24 mouse cellular contexts compared by ENCODE assay signal in genomic region chr2:92043285-92043684, GRCm38 (mm10). TPM values are rescaled to one million over a fixed set of nuclear protein-coding genes. Genes with fewer than 3 reads are reported as not detected.
A peak's percentile ranks its signal among the peaks of the same experiment; 100 is the strongest.
DNase-seq lines count a peak whose midpoint lies in the region; ATAC-seq and TF ChIP-seq lines count a peak whose summit lies in the region.
"Had no signal": no experiment of that assay in that cellular context is flagged by ENCODE, and none has a peak within 500 bp of the region (broad histone marks: within the 10 kb centered on the region; RNA-seq: fewer than 3 reads in every experiment).

No protein-coding gene starts in this region.

- H3K9me3 ChIP-seq in hindbrain, postnatal 0 days (ENCODE audit: low read length) = no peaks in the 10 kb centered on the region
- H3K9me3 ChIP-seq in hindbrain, embryonic 10.5 days = no peaks in the 10 kb centered on the region
- H3K9me3 ChIP-seq in midbrain, postnatal 0 days (ENCODE audit: low read length) = no peaks in the 10 kb centered on the region
- H3K9me3 ChIP-seq in midbrain, embryonic 10.5 days (replicated peaks) = no peaks in the 10 kb centered on the region
- H3K9me3 ChIP-seq: forebrain, embryonic 10.5 days; forebrain, embryonic 13.5 days; heart, embryonic 12.5 days; heart, embryonic 15.5 days; hindbrain, embryonic 15.5 days had no signal

- no peak overlapping the region for H3K27ac ChIP-seq in hindbrain, postnatal 0 days
- H3K27ac ChIP-seq in hindbrain, embryonic 10.5 days = no peak overlapping the region
- H3K27ac ChIP-seq in midbrain, postnatal 0 days (ENCODE audit: low read depth, low read length) = no peak overlapping the region
- H3K27ac ChIP-seq in midbrain, embryonic 10.5 days (replicated peaks) = no peak overlapping the region
- H3K27ac ChIP-seq: forebrain, embryonic 10.5 days; forebrain, embryonic 13.5 days; heart, embryonic 15.5 days; hindbrain, embryonic 15.5 days had no signal

- no peak overlapping the region for H3K9ac ChIP-seq in hindbrain, postnatal 0 days (replicated peaks; ENCODE audit: low read length)
- no peak overlapping the region for H3K9ac ChIP-seq in midbrain, postnatal 0 days (replicated peaks; ENCODE audit: low read length, poor library complexity, severe bottlenecking)
- H3K9ac ChIP-seq: forebrain, embryonic 13.5 days; heart, embryonic 12.5 days; heart, embryonic 15.5 days; hindbrain, embryonic 15.5 days had no signal

- no peak overlapping the region for H3K4me3 ChIP-seq in hindbrain, postnatal 0 days (ENCODE audit: low read length)
- H3K4me3 ChIP-seq in hindbrain, embryonic 10.5 days = no peak overlapping the region
- no peak overlapping the region for H3K4me3 ChIP-seq in midbrain, postnatal 0 days (ENCODE audit: low read depth, low read length)
- H3K4me3 ChIP-seq in midbrain, embryonic 10.5 days = no peak overlapping the region
- H3K4me3 ChIP-seq: forebrain, embryonic 10.5 days; forebrain, embryonic 13.5 days; heart, embryonic 12.5 days; heart, embryonic 15.5 days; hindbrain, embryonic 15.5 days had no signal

- H3K4me1 ChIP-seq in hindbrain, postnatal 0 days (ENCODE audit: insufficient read depth, low read length) = no peaks in the 10 kb centered on the region
- H3K4me1 ChIP-seq in hindbrain, embryonic 10.5 days (replicated peaks) = 0 out of 2 replicates have a peak, but pooled peaks cover 3% of the 10 kb centered on the region
- no peaks in the 10 kb centered on the region for H3K4me1 ChIP-seq in midbrain, postnatal 0 days (ENCODE audit: insufficient read depth, low read length)
- peaks cover 4% of the 10 kb centered on the region; the same call in 1 of the 2 replicates for H3K4me1 ChIP-seq in midbrain, embryonic 10.5 days
- H3K4me1 ChIP-seq: forebrain, embryonic 10.5 days; forebrain, embryonic 13.5 days; hindbrain, embryonic 15.5 days had no signal

- H3K36me3 ChIP-seq in hindbrain, postnatal 0 days (ENCODE audit: insufficient read depth, low read length) = no peaks in the 10 kb centered on the region
- H3K36me3 ChIP-seq in hindbrain, embryonic 10.5 days = no peaks in the 10 kb centered on the region
- no peaks in the 10 kb centered on the region for H3K36me3 ChIP-seq in midbrain, postnatal 0 days (ENCODE audit: insufficient read depth, low read length)
- no peaks in the 10 kb centered on the region for H3K36me3 ChIP-seq in midbrain, embryonic 10.5 days
- H3K36me3 ChIP-seq: forebrain, embryonic 10.5 days; heart, embryonic 12.5 days; heart, embryonic 15.5 days; hindbrain, embryonic 15.5 days had no signal

- H3K27me3 ChIP-seq in hindbrain, postnatal 0 days (ENCODE audit: insufficient read depth, low read length) = no peaks in the 10 kb centered on the region
- H3K27me3 ChIP-seq in hindbrain, embryonic 10.5 days (ENCODE audit: insufficient read depth, poor library complexity, severe bottlenecking) = 0 out of 2 replicates have a peak, but pooled peaks cover 4% of the 10 kb centered on the region
- no peaks in the 10 kb centered on the region for H3K27me3 ChIP-seq in midbrain, postnatal 0 days (ENCODE audit: insufficient read depth, low read length)
- H3K27me3 ChIP-seq in midbrain, embryonic 10.5 days (ENCODE audit: low read depth, poor library complexity, severe bottlenecking) = 0 out of 2 replicates have a peak, but pooled peaks cover 4% of the 10 kb centered on the region
- H3K27me3 ChIP-seq: forebrain, embryonic 13.5 days; heart, embryonic 12.5 days; hindbrain, embryonic 15.5 days had no signal

- no peak for TF ChIP-seq CTCF in hindbrain, postnatal 0 days (IDR thresholded peaks at IDR 0.05; ENCODE audit: low read depth)
- no peak for TF ChIP-seq CTCF in midbrain, postnatal 0 days (IDR thresholded peaks at IDR 0.05)

- 67% methylated on average over 12 of the region's 12 CpGs for WGBS in hindbrain, postnatal 0 days
- 89% methylated on average over 12 of the region's 12 CpGs for WGBS in hindbrain, embryonic 10.5 days
- WGBS in midbrain, postnatal 0 days = 71% methylated on average over 12 of the region's 12 CpGs
- 90% methylated on average over 12 of the region's 12 CpGs for WGBS in midbrain, embryonic 10.5 days

- no peak overlapping the region for H3K4me2 ChIP-seq in hindbrain, postnatal 0 days (ENCODE audit: low read depth, low read length)
- H3K4me2 ChIP-seq in midbrain, postnatal 0 days (ENCODE audit: low read depth, low read length, poor library complexity, severe bottlenecking) = no peak overlapping the region
- H3K4me2 ChIP-seq: forebrain, embryonic 13.5 days; heart, embryonic 12.5 days; heart, embryonic 15.5 days; hindbrain, embryonic 15.5 days had no signal

- peak; percentile 58; the same call in 1 of the 2 replicates for ATAC-seq in hindbrain, postnatal 0 days
- ATAC-seq in midbrain, postnatal 0 days (ENCODE audit: low FRiP score) = no peak
- ATAC-seq: forebrain, embryonic 13.5 days; inflammation-experienced regulatory T-cells, adult 6 months; intestine, embryonic 16.5 days had no signal

- DNase-seq in adrenal gland, postnatal 14 days = peak; percentile 1
- DNase-seq in adrenal gland, adult 2 months = no peak
- peak; percentile 54 for DNase-seq in hindbrain, postnatal 0 days (ENCODE audit: low spot score)
- no peak for DNase-seq in hindbrain, embryonic 10.5 days (ENCODE audit: low spot score)
- DNase-seq in midbrain, postnatal 0 days (ENCODE audit: low spot score) = peak; percentile 45
- DNase-seq in midbrain, embryonic 10.5 days (ENCODE audit: low spot score) = no peak
- DNase-seq in cerebellum, adult 18-20 months = no peak
- no peak for DNase-seq in urinary bladder, adult 2 months (ENCODE audit: low spot score)
- DNase-seq: adrenal gland, adult 8-10 months; adrenal gland, postnatal 36 days; cerebellum, adult 11-12 months; cerebellum, adult 9-10 months; cerebellum, postnatal 14 days; gastrocnemius, postnatal 25 days; heart, adult 18-20 months; heart, postnatal 10 days; heart, postnatal 36 days had no signal

RNA-seq across cellular contexts. Expression of gene Creb3l1, which starts 19.0 kb away (rescaled TPM):
- total RNA-seq in adrenal gland, postnatal 14 days (2021) = 11.7 and 12.6 TPM in 2 replicates
- total RNA-seq in adrenal gland, adult 2 months (2021) = 10 to 100 TPM; 11.1 to 17.3 TPM
- polyA plus RNA-seq in adrenal gland, adult 2 months (2012; rRNA removed) = 6.4 and 6.6 TPM in 2 replicates
- 3.4 and 3.5 TPM in 2 replicates for total RNA-seq in hindbrain, postnatal 0 days (2014; rRNA removed)
- polyA plus RNA-seq in hindbrain, postnatal 0 days (2015; fragmentation: Nextera tagmentation; extraction: Ambion mirVana) = 3.2 and 3.5 TPM in 2 replicates
- polyA plus RNA-seq in hindbrain, embryonic 10.5 days (2016; fragmentation: Nextera tagmentation; extraction: Ambion mirVana) = 1.00 and 1.9 TPM in 2 replicates
- total RNA-seq in midbrain, postnatal 0 days (2014; rRNA removed) = 3.2 TPM in 2 replicates
- 2.7 and 3.8 TPM in 2 replicates for polyA plus RNA-seq in midbrain, postnatal 0 days (2015; fragmentation: Nextera tagmentation; extraction: Ambion mirVana)
- polyA plus RNA-seq in midbrain, embryonic 10.5 days (2016; fragmentation: Nextera tagmentation; extraction: Ambion mirVana) = 0.96 and 1.6 TPM in 2 replicates
- polyA plus RNA-seq in urinary bladder, adult 2 months (2012; rRNA removed) = 4.9 and 15.4 TPM in 2 replicates

RNA-seq across cellular contexts. Expression of gene Phf21a, which starts 49.6 kb away (rescaled TPM):
- 68.1 and 82.3 TPM in 2 replicates for total RNA-seq in adrenal gland, postnatal 14 days (2021)
- total RNA-seq in adrenal gland, adult 2 months (2021) = 10 to 100 TPM; 66.5 to 82.4 TPM
- 24.4 and 27.2 TPM in 2 replicates for polyA plus RNA-seq in adrenal gland, adult 2 months (2012; rRNA removed)
- 109 and 175 TPM in 2 replicates for total RNA-seq in hindbrain, postnatal 0 days (2014; rRNA removed)
- 26.4 and 26.6 TPM in 2 replicates for polyA plus RNA-seq in hindbrain, postnatal 0 days (2015; fragmentation: Nextera tagmentation; extraction: Ambion mirVana)
- 35.3 and 38.1 TPM in 2 replicates for polyA plus RNA-seq in hindbrain, embryonic 10.5 days (2016; fragmentation: Nextera tagmentation; extraction: Ambion mirVana)
- total RNA-seq in midbrain, postnatal 0 days (2014; rRNA removed) = 41.3 and 117 TPM in 2 replicates
- polyA plus RNA-seq in midbrain, postnatal 0 days (2015; fragmentation: Nextera tagmentation; extraction: Ambion mirVana) = 24.1 and 31.7 TPM in 2 replicates
- polyA plus RNA-seq in midbrain, embryonic 10.5 days (2016; fragmentation: Nextera tagmentation; extraction: Ambion mirVana) = 36.7 and 41.3 TPM in 2 replicates
- polyA plus RNA-seq in urinary bladder, adult 2 months (2012; rRNA removed) = 27.1 and 49.9 TPM in 2 replicates

Comparison
In these comparisons a context has a peak if more than half of its experiments do, and no peak if none do; other contexts are left out.
1. DNase-seq: peak in adrenal gland, postnatal 14 days (single experiment), hindbrain, postnatal 0 days (single experiment) and midbrain, postnatal 0 days (single experiment); none in adrenal gland, adult 2 months (single experiment), hindbrain, embryonic 10.5 days (single experiment), midbrain, embryonic 10.5 days (single experiment), cerebellum, adult 18-20 months (0 of 2) and urinary bladder, adult 2 months (single experiment).